Comparison of ENCODE assay signal across 8 mouse cellular contexts in the genomic region with DNA sequence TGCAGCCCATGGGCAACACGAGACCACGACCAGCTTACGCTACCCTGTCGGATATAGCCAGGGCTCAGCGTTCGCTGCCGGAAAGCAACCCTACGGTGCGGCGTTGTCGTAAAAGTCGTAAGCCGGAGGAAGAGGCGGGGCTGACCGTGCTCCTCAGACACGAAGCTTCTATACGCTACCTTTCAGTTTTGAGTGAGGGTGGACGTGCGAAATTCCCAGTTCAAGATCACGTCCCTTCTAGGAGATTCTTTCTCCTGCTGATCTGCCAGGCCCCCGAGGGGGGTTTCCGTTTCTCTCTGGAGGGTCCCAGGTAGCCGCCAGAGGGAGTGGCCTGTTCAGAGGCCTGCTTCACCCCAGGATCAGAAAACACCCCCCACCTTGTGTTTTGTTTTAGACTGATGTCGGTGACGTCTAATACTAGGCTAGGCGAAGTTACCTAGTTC. TPM values are rescaled to one million over a fixed set of nuclear protein-coding genes. Genes with fewer than 3 reads are reported as not detected.
DNase-seq lines count a peak whose midpoint lies in the region; ATAC-seq and TF ChIP-seq lines count a peak whose summit lies in the region.

A gene (minus strand): TSS at position 169 of the 443 bp plus-strand sequence.

- ATAC-seq in common myeloid progenitor, adult 5-6 weeks (replicated peaks; ENCODE audit: low read depth, poor library complexity, severe bottlenecking): peak; percentile 97
- ATAC-seq in hindbrain, postnatal 0 days: peak; percentile 95
- ATAC-seq in megakaryocyte, adult 5-6 weeks (ENCODE audit: poor library complexity, severe bottlenecking): peak; percentile 98

- no peaks in the 10 kb centered on the region for H3K4me1 ChIP-seq in hindbrain, postnatal 0 days (ENCODE audit: insufficient read depth, low read length)

- peak within 1 kb of the TSS; percentile 97 for H3K4me2 ChIP-seq in hindbrain, postnatal 0 days (ENCODE audit: low read depth, low read length)

- H3K27me3 ChIP-seq in hindbrain, postnatal 0 days (ENCODE audit: insufficient read depth, low read length): no peaks in the 10 kb centered on the region

- WGBS in hindbrain, postnatal 0 days: under 1% methylated on average over 26 of the region's 26 CpGs

- peak; percentile 41 for TF ChIP-seq CTCF in gastrocnemius, adult 2 months (IDR thresholded peaks at IDR 0.05)
- TF ChIP-seq CTCF in hindbrain, postnatal 0 days (IDR thresholded peaks at IDR 0.05; ENCODE audit: low read depth): peak; percentile 30
- TF ChIP-seq CTCF in left cerebral cortex, adult 2 months (IDR thresholded peaks at IDR 0.05): peak; percentile 10

- intact Hi-C loops in gastrocnemius, adult 2 months (cut with DNase I): no loop called here
- intact Hi-C loops in left cerebral cortex, adult 2 months (cut with DNase I): loop anchor here (2.0 kb wide), 1 partner anchor 36 kb away; a partner anchor contains a TSS

- peak within 1 kb of the TSS; percentile 95 for H3K4me3 ChIP-seq in gastrocnemius, adult 2 months
- H3K4me3 ChIP-seq in hindbrain, postnatal 0 days (ENCODE audit: low read length): peak within 1 kb of the TSS; percentile 58
- peak within 1 kb of the TSS; percentile 69 for H3K4me3 ChIP-seq in left cerebral cortex, adult 2 months

- H3K27ac ChIP-seq in gastrocnemius, adult 2 months: peak within 1 kb of the TSS; percentile 97
- peak within 1 kb of the TSS; percentile 80 for H3K27ac ChIP-seq in hindbrain, postnatal 0 days
- peak within 1 kb of the TSS; percentile 99 for H3K27ac ChIP-seq in left cerebral cortex, adult 2 months

- DNase-seq in ZHBTc4 (ENCODE audit: low read depth, low spot score): peak; percentile 98
- peak; percentile 93 for DNase-seq in gastrocnemius, adult 2 months
- DNase-seq in hindbrain, postnatal 0 days (ENCODE audit: low spot score): peak; percentile 98
- DNase-seq in left cerebral cortex, adult 2 months (ENCODE audit: extremely low spot score in 1 of 2, low spot score in 2 of 2): peak; percentile 92 to 95
- peak; percentile 96 to 97 for DNase-seq in right cerebral cortex, adult 2 months (ENCODE audit: low spot score in 2 of 2)
- DNase-seq in urinary bladder, postnatal 14 days (ENCODE audit: low spot score): peak; percentile 94

- H3K36me3 ChIP-seq in hindbrain, postnatal 0 days (ENCODE audit: insufficient read depth, low read length): peaks cover 33% of the 10 kb centered on the region

- no peaks in the 10 kb centered on the region for H3K9me3 ChIP-seq in hindbrain, postnatal 0 days (ENCODE audit: low read length)

- peak within 1 kb of the TSS; percentile 75 for H3K9ac ChIP-seq in hindbrain, postnatal 0 days (replicated peaks; ENCODE audit: low read length)

RNA-seq across cellular contexts. Expression of the gene that starts here (rescaled TPM):
- 73.2 and 87.5 TPM in 2 replicates for total RNA-seq in common myeloid progenitor, adult 5-6 weeks (2017)
- 10 to 100 TPM; 52.2 to 57.7 TPM for total RNA-seq in gastrocnemius, adult 2 months (2021)
- 41.6 and 43.7 TPM in 2 replicates for total RNA-seq in hindbrain, postnatal 0 days (2014; rRNA removed)
- 74.1 and 81.6 TPM in 2 replicates for polyA plus RNA-seq in hindbrain, postnatal 0 days (2015; fragmentation: Nextera tagmentation; extraction: Ambion mirVana)
- 100 to 1,000 TPM in 1 of 2 experiments, 10 to 100 TPM in 1; 97.6 to 106 TPM for total RNA-seq in left cerebral cortex, adult 2 months (2021)
- 97.5 and 114 TPM in 2 replicates for total RNA-seq in megakaryocyte, adult 5-6 weeks (2015)
- total RNA-seq in megakaryocyte, adult 5-6 weeks (2017): 48.8 and 50.8 TPM in 2 replicates

Comparison
In these comparisons a context has a peak if more than half of its experiments do, and no peak if none do; other contexts are left out.
1. Peak in every context shown above with its lines: DNase-seq, ATAC-seq, H3K4me3 ChIP-seq and H3K27ac ChIP-seq.